Mouse (Mus musculus): ENCODE measurements around the gene Scn4b.

- no peak for TF ChIP-seq CTCF (IDR thresholded peaks at IDR 0.05; ENCODE audit: borderline replicate concordance, insufficient read depth, low read length)
- TF ChIP-seq POLR2A (IDR thresholded peaks at IDR 0.05; ENCODE audit: low read depth, low read length), result no peak
These were observed 44.3 kb downstream of the Scn4b start for GRCm38 (mm10) chr9:45182521-45182920.
